Mouse (Mus musculus) MN1 (cell line): ENCODE results near the gene Ank.

ENCODE experiments used
- DNase-seq: peaks from one replicate; pipeline ENCODE4 v3.0.0-alpha.2; 2016; ENCODE audit warnings: low spot score

Gene Ank

DNA sequence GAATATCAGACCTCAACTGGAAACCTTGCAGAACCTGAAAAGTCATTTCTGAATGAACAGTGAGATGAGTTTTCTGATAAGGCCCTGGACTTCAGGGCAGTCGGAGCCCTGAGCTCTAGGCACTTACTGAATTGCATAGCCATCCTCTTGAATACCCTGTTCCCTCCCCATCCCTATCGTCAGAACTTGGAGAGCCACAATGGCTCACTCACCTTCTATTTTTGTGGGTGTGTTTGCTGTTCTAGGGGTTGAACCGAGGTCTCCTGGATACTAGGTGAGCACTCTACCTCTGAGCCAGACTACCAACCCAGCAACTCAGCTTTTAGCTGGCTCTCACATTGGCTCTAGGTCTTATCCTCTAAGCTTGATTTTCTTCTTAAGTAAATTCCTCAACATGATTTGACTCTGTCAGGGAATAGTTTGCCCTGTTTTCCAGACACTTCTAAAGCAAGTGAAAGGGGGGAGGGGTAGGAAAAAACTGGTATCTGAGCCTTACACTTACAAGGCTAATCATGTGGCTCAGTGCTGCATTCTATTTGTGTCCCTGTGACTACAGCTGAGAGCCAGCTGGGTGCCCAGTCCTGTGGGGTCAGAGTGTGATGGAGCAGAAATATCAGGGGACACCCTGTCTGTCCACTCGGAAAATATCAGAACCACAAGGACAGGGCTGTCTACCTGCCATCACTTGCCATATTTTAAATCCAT lies 71.2 kb downstream of the Ank start:
- no peak for DNase-seq

DNA sequence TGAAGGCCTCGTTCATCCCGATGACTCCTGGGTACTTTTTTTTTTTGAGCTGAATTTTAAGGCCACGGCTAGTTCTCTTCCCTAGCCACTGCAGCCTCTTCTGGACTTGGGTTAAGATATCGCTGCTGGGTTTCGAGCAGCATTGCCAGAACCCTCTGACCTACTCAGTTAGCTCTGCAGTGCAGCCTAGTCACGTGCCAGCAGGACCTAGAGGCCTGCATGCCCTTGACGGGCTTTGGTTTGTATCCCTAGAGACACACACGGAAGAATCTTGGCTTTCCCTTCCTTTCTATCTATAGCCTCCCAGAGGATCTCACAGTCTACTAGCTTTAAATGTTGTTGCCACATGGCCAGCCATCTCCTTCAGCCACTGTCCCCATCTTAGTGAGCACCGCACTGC lies 73.3 kb downstream of the Ank start:
- DNase-seq = peak; percentile 18

DNA sequence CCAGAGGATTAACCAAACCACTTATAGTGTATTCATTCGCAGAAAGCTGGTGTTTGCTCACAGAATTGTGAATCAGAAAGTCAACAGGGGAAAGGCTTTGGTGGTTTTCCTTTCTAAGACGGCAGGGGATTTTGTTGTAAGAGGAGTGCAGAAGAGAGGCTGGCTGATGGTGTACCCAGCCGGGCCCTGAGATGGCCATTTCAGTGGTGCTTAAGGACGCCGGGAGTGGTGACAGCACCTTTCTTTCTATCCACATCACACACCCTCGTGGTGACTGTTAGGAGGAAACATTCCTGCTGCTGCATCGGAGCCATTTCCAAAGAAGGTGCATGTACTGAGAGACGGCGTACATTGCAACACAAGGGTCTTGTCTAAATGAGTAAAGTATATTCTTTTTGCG lies 78.7 kb downstream of the Ank start:
- no peak for DNase-seq

DNA sequence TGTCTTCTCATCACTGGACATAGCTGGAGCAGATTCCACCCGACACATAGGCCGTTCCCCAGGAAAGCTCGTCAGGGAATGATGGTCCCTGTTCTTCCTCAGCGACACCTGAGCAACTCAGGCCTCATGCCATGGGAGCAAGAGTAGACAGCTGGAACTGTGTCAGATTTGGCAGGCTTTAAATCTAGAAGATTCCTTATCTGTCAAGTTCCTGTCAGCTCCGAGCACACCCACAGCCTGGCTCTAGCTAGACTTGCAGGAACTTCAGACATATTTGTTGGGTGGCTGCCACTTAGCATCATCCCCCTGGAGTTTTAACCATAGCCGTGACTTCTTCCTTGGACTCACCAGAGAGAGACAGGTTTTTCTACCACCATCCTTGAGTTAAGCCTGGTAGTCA lies 81.6 kb downstream of the Ank start:
- DNase-seq = no peak

DNA sequence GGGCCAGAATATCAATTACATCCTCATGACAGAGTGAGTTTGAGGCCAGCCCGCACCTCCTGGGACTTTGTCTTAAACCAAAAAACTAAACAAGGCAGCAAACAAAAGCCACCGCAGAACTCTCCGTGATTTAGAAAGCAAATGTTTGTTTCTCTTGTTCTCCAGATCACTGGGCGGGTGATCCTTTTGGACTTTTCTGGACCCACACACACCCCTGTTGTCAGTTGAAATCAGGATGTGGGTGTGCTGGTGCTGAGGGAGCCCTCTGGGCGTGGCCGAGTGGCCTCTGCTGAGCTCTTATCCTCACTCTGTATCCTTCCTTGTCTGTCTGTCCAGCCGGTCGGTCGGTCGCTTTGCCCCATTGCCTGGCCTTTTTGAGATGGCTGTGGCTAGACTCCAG lies 82.6 kb downstream of the Ank start:
- DNase-seq = no peak

DNA sequence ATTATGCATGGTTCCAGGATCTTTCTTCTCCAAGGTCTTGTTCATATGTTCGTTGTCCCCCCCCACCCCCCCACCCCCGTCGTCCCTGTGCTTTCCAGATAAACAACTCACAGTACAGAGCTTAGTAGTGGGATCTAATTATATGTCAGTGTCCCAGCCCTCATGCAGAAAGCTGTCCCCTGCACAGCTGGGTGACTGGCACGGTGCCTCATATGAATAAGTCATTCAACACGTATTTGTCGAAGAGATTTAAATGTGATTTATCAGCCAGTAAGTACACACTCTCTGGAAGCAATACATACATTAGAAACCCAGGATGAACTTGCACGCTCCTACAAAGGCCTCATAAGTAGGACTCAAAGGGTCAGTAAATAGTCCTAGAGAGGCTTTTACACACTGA lies 83.4 kb downstream of the Ank start:
- DNase-seq = no peak

DNA sequence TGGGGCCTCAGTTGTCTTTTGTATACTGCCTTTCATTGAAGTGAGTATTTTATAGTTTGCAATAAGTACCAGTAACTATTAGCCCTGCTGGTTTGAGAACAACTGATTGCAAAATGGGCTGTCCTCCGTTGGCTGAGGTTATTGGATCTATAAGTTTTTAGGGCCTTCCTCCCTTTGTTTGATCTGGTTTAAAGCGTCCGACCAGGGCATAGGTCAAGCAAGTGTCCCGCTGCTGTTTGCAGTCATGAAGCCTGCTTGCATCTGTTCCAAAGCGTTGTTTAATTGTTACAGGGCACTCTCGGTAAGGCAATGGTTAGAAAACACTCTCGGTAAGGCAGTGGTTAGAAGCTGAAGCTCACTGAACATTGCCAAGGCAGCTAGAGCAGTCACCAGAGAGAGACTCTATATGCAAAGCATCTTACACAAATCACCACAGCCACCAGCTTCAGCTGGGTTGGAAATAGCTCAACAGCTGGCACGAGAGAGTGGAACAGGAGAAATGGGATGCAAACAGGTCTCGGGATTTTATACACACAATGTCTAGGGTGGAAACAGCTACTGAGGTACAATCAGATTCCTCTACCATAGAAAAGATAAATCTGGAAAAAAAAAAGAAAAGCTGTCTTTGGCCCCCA lies 84.0 kb downstream of the Ank start:
- DNase-seq = no peak

DNA sequence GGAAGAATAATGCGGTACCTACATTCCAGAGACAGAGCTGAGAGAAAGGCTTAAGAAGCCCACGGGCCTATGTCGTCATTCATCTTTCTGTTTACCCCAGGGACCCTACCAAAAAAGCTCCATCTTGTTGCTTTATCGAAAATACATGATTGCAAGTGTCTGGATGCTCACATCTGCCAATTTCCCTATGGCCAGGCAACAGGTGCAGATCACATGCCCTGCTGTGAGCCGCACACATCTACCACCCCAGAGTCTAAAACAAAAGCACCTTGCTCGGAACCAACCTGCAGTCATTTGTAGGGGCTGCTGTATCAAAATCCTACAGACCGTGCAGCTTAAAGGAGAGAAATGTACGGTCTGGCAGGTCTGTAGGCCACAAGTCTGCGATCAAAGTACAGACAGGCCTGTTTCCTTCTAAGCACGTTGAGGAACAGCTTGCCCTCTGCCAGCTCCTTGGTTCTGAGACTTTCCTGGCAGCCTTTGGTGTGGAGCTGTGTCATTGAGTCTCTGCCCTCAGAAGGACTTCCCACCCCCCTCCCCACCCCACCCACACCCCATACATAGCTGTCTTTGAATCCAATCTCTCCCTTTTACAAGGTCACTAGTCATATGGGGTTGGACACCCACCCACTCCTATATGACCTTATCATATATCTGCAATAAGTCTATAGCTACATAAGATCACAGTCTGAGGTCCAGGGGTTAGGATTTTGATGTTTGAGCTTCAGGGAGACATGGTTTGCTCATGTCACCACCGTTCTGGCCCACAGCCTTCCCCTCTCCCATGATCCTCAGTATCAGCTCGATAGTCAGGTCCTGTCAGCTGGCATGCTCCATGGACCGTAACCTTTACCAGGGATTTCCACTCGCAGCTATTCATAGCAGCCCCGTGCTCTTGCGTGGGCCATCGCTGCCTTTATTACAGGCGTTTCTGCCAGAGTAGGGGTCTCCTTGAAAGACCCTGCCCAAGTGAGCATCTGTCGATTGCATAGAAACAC lies 84.9 kb downstream of the Ank start:
- DNase-seq = no peak

DNA sequence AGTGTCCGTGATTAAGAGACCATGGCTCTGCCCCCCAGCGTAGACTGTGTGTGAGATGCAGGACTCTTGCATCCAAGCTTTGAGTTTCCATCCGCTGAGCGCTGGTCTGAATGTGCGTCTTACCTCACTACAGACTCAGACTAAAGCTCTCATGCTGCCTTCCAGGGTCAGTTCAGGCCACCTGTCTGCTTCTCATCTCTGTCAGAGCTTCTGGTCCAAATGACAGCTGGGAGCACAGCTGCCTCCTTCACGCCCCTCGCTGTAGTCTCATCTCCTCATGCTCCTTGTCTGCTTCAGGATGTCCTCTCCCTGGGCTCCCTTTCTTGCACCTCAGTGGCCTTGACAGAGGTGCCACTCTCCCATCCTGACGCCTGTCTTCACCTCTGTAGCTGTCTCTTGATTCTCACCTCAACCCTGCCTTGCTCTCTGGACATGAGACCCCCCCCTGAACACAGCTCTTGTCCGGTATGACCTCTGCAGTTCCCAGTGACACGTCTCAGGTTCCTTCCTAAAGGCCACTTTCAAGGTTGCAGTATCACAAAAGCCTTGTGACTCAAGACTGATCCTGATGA lies 85.7 kb downstream of the Ank start:
- DNase-seq = no peak

DNA sequence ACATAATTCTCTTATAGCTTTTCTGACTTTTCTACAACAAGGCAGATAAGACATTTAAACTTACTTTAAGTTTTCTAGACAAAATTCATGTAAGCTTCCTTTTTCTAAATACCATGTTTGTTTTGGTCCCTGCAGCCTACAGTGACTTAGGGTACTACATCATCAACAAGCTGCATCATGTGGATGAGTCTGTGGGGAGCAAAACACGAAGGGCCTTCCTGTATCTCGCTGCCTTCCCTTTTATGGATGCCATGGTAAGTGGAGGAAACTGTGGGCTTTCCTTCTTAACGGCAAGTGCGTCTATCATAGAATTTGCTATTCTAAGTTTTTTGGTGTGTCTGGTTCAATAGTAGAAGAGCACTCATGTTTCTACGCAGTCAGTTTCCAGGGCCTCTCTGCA lies 87.1 kb downstream of the Ank start:
- DNase-seq = no peak

DNA sequence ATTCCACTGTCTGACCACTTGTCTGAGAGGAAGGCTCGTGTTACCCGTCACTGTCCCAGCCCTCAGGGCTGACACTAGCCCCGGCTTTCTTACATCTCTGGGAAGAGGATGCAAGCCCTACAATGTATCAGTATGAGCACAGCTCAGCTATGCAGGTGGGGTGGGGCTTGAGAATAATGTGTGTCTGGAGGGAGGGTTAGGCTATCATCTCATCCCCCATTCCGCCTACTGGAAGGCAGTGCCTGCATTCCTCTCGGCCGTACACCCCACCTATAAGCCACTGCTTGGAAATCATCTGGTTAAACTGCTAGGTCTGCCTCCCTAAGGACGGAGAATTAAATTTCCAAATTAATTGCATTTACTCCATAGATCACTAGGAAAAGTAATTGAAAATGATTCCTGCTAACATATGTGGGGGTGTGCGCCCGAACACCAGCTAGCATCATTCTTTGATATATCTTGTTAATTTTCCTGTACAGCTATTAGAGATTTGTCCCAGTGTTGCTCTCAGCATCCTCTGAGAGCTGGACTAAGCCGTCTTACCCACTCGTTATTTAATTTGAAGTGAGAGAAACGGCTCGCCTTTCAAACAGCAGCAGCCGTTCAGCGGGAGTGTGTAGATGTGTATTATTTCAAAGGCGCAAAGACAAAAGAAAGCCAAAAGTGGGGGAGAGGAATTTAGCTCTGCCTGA lies 92.1 kb downstream of the Ank start:
- no peak for DNase-seq

DNA sequence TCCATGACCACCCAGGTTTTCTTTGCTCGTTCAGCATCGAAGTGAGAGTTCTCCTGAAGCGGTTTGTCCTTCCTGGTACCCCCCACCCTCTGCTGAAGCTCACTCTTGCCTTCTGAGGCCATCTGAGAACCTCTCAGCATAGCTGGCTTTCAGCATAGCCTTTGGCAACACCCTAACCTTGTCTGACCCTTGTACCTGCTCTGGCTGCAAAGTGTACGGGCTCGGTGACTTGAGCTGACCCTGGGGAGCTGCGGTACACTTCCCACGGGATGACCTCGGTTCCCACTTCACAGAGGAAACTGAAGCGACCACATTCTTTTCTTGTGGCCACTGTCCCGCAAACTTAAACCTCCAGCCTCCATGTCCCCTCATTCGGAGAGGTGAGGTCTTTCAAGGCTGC lies 93.8 kb downstream of the Ank start:
- no peak for DNase-seq

DNA sequence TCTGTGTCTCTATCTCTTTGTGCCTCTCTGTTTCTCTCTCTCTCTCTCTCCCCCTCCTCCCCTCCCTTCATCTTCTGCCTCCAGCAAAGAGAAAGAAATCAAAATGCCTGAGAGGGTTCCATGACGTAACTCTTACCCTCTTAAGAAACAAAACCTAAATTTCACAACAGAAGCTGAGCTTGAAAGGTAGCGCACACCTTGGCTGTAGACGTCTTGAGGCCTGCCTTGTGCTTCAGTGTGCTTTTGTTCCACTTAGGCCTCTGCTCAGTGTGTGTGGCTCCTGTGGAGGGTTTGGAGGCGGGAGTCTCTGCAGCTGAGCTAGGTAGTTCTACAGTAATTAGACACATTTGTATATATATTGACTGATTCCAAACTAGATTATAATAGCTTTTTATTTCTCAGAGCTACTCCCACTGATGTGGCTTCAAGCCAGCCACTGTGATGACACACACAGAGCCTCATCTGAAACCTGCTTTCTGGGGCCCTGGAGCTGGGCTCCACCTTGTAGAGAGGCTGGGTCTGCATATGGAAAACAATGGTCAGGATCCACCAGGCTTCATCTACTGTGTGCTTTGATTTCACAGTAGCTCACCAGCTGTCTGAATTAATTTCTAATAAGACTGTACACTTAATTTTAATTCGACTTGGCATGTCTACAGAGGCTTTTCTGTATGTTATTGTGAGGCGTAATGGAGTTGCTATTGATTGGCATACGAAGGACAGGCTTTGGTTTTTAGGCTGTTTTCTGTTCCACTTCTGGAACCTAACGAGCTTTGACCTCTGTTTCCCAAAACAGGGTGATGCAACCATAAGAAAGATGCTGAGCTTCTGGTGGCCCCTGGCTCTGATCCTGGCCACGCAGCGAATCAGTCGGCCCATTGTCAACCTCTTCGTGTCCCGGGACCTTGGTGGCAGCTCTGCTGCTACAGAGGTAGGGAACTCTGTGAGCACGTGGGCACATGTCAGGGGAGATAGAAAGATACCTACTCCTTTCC lies 97.9 kb downstream of the Ank start:
- peak; percentile 68 for DNase-seq

DNA sequence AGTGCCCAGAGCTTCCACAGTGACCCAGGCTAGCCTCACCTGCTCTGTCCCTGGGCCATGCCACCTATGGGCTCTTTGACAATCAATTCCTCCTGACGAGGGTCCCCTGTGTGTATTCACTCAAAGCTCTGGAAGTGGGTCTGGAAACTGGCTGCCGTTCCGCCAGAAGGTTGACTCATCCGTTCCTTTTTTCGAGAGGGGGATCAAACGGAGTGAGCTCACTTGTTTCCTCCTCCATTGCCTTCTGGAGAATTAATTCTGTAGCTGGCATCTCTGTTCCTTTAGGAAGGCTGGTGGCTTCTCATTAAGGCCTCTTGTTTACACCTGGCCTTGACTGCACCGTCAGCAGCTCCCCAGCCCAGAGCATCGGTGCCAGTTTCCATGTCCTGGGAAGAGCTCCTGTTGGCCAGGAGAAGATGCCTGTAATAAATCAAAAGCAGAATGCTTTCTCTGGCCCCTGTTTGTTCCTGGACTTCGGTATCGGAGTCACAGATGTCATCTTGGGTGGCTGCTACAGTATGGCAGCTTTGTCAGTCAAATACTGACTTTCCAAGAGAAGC lies 99.2 kb downstream of the Ank start:
- DNase-seq = no peak

DNA sequence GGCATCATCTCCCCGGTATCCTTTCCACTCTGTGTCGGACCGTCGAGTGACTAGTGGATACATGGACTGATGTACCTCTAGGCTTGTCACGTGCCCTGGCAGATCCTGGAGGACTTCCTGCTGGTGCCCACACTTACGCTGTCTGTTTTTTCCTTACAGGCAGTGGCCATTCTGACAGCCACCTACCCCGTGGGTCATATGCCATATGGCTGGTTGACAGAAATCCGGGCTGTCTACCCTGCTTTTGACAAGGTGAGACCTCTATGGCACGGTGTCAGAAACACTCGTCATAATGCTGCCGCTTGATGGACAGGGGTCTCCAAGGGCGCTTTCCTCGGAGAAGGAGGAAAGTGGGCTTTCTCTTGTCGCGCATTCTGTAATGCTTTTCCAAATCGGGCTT lies 100.9 kb downstream of the Ank start:
- DNase-seq = no peak

DNA sequence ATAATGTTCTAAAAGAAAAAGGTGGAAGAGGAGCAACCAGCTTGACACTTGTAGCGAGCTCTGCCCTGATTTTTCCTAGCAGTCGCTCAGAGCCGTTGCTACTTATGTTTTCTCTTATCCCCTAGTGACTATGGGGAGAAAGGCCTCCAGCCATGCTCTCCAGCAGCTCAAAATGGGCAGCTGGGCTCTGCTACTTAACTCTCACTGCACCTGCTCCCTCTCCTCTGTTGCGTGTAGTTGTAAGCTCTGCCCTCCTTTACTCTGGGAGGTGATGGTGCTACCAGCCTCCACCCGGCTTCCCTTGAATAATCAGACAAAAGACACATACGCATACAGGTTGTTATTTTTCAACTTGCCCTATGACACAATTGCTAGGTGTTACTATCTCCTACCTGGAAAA lies 101.9 kb downstream of the Ank start:
- DNase-seq = no peak

DNA sequence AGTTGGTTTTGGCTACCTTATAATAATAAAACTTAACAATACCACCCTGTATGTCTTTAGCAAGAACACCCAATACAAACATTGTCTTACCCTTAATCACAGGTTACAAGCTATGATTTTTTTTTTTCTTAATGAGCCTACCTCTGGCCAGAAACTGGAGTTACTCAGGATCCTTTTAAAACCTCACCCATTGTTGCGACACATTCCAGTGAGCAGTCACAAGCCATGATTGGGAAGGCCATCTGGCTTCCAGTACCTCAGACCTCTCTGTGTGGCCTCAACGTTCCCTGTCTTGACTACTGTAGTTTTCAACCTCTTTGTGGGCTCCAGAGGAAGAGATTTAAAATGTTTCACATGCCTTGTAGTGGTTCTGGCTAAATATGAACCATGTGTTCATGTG lies 103.4 kb downstream of the Ank start:
- DNase-seq = no peak

DNA sequence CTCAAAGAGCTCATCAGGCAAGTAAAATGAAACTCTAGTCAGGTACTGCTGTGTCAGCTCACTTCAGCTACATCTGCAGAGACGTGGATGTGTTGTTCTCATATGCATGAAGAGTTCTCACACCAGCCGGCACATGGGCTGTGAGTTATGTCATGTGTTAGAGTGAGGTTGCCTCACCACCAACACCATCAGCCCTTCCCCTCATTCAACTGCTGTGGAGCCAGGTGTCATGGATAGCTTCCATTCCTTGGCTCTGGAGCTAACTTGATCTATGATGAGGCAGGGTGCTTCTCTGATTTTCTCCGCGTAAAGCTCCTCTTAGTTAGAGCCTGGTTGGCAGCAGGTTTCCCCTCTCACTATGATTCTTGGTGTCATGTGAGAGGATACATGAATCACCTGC lies 103.9 kb downstream of the Ank start:
- DNase-seq = no peak

DNA sequence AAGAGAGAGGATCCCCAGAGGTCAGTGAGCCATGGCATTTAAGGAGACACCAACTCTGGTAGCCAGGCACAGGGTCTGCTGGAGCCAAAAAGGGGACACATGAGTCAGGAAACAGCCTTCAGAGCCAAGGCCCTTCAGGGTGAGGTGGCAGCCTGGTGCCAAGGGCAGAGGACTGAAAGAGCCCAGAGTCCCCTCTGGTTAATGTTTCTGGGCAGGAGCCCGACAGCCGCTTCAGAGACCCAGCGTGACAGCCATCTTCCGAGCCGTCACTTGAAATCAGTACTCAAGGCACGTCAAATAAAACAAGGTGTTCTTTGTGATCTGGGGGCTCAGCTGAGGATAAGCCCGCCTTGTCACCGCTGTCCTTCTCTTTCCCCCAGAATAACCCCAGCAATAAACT lies 104.7 kb downstream of the Ank start:
- DNase-seq = no peak

DNA sequence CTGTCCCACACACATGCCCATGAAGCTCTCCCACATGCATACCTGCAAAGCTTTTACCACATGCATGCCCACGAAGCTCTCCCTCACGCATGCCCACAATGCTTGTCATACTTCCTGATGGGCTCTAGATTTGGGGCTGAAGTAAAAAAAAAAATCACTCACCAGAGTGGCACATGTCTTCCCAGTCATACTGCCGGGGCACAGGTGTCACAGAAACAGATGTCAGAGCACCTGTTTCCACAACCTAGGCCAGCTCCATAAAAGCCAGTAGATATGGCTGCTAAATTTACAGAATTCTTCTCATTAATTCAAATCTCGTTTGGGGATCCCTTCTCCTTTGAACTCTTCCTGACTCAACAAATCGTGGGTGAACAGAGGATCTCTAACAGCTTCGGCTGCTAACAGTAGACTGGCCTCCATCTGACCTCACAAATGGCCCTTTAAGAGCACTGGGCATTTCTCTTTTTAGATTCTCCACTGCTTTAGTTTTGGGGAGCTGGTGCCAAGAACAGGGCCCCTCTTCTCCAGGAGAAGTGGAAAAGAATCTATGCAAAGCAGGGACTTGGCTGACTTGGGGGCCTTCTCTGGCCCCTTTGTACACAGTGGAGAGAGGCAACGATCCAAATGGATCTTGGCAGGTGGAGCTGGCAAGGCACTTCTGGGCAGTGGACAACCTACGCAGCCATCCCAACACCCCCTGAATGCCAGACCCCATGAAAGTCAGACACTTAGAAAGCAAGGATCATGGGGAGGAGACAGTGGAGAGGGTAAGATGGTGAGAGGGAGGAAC lies 108.7 kb downstream of the Ank start:
- no peak for DNase-seq
